Mouse (Mus musculus) gastrocnemius, postnatal 4 days (tissue): Measurements from ENCODE around the gene Eprs. TPM values are rescaled to one million over a fixed set of nuclear protein-coding genes. Genes with fewer than 3 reads are reported as not detected.

Experiments used
- DNase-seq, 2 experiments: peaks; one replicate each; pipeline ENCODE4 v3.0.0; 2021 to 2022; ENCODE audit warnings: low spot score in 2 of 2, mixed read lengths in 2 of 2
- microRNA-seq: library from miRNA; unstranded; fragments of <30 nt; microRNA quantifications from one replicate; pipeline ENCODE4 v1.2.0, GENCODE M21; 2021
- total RNA-seq, 2 experiments: library from RNA; stranded (reverse); gene quantifications; 2 replicates each; pipeline ENCODE4 v1.2.3; 2021

The Eprs gene
- total RNA-seq, 2 experiments from 2014 or later = 104 to 109 TPM

DNA sequence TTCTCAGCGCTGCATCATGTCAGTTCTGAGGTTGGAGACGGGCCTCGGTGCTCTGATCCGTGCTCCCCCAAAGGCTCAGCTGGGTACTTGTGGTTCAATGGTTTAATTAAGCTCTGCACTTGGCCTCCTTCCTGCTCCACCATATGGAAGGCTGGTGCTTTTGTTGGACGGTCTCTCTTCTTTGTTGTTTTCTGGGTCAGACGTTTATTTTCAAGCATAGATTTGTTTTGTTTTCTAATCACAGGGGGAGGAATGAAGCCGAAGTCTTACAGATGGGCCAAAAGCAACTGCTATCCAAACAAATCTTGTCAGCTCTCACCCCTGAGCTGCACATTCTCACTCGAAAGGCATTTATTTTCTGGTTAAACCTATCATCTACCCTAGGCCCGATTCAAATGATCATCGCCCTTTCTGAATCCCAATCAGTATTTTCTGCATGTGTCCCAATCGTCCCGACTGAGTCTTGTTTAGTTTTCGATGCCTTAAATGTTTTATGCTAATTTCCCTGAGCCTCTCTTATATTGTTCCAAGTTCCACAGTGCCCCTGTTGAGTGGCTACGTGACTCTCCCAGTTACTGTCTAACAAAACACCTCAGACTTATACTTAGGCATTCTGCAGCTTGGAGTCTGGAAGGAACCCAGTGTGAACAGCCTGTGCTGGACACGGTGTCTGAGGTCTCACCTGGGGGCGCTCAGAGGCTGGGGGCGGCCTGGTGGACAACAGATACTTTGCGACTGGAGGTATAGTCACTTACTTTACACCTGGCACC is 79.0 kb downstream of the Eprs start:
- no peak for DNase-seq

DNA sequence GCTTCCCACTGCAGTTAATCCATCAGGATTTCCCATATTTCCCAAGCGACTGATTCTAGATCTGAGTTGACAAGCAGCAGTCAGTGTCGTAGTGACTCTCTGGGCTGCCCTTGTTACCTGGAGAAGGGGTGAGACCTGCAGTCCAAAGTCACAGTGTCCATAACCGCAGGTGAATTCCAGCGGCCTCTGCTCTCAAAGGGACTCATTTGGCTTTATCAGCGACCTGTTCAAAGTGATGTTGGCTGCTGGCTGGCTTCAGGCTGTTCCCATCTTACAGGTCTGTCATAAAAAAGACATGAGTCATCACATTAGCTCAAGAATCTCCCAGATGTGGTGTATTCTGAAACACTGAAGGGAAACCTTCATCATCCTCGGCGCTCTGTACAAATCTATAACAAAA is 86.1 kb downstream of the Eprs start:
- DNase-seq = no peak

DNA sequence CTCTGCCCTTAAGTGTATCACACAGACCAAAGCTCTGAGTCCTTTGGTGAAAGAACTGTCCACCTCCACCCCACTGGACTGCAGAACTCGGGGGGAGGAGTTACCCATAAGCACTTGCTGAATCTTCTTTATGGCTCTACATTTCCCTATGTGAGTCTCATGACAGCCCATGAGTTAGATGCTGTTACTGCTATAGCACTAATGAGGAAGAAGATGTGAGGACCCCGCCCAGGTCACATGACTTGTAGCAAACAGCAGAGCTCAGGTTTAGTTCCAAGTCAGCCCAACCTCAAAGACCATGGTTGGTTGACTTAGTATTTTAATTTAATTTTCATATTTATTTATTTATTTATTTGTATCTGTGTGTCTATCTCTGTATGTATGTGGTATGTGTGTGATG is 86.9 kb downstream of the Eprs start:
- DNase-seq = no peak

DNA sequence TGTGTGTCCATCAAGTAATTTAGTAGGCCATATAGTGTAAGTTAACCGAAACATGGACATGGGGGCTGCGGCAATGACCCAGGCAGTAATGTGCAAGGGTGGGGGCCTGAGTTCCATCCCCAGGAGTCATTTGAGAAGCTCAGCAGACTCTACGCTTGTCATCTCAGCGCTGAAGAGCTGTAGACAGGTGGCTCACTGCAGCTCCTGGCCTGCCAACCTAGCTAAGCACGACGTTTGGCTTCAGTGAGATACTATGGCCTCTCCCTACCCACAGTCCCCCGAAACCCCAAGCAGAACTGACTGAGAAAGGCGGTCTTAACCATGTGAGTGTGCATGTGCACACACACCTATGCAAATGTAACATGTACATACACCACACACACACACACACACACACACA is 88.2 kb downstream of the Eprs start:
- no peak for DNase-seq

DNA sequence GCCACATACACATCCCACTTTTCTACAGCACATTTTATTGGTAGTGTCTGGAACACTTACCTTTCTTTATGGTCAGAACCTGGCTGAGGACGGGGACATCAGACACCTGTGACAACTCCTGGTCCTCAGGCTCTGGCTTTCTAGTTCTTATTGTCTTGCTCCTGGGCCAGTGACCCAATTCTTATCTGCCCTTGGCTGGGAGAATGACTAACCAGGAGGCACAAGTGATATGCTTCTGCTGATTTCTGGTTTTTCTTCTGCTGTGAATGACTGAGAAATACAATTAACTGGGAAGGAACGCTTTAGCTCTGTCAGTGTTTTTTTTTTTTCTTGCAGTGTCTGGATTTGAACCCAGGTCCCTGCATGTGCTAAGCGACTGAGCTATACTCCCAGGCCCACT is 88.7 kb downstream of the Eprs start:
- no peak for DNase-seq

DNA sequence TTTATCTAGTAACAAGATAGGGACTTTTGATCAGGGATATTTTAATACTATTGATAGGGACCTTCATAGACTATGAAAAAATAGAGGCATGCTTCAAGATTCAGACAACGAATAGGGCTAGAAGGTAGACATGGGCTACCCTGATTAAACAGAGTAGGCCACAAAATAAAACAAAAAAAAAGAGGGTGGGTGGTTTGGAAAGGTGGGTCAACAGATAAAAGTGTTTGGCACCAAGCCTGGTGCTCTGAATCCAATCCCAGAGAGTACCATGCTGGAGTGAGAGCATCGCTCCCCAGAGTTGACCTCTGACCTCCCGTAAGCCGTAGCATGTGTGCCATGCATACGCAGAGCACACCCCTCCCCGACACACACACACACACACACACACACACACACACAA is 89.6 kb downstream of the Eprs start:
- DNase-seq = no peak

DNA sequence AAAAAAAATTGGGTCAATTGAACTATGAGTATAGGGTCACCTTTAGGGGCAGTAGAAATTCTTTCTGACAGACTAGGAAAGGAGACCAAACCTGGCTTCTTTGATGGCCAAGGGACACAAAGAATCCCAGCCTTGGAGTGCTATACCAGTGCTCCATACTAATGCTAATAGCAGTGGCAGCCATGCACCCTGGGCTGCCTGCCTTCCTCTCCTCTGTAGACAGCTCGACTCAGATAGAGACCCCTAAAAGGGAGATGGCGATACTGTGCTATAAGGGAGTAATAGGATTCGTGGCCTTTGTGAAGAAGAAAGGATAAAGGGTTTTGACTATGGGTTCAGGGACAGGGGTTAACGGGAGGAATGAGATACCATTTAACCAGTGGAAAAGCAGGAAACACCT is 91.3 kb downstream of the Eprs start:
- DNase-seq = no peak

DNA sequence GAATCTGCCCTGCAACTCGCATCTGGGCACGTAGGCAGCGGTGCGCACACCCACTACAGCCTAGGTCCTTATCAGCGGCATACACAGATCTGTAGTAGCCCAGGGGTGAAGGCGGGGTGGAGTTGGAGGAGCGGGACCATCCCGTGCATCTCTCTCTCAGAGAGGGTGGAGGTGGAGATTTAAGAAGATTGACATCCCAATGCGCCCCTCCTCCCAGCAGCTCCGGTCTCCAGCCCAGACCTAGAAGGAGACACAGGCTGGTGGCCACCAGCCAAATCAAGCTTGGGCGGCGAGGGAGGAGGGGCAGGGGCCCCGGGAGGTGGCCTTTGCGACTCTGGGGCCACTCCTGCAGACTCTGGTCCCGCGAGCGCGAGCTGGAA is 91.7 kb downstream of the Eprs start, which contains the start of gene Slc30a10:
Slc30a10 (plus strand) TSS at position 274 of the 380 bp plus-strand sequence.
- DNase-seq = peak; percentile 18 to 28

DNA sequence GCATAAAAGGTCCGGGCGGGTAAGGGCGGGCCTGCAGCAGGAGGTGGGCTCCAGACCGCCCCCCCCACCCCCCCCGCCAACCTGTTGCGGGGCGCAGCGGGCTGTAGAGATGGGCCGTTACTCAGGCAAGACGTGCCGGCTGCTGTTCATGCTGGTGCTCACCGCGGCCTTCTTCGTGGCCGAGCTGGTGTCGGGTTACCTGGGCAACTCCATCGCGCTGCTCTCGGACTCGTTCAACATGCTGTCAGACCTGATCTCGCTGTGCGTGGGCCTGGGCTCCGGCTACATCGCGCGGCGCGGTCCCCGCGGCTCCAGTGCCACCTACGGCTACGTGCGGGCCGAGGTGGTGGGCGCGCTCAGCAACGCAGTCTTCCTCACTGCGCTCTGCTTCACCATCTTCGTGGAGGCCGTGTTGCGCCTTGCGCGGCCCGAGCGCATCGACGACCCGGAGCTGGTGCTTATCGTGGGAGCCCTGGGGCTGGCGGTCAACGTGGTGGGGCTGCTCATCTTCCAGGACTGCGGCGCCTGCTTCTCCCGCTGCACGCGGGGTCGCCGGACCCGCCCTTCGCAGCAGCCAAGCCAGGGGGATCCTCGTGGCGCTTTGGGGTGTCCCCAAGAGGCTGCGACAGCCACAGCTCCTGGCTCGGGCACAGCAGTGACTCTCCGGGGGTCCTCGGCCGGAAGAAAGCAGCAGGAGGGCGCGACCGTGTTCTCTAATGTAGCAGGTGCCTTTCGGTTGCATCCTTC is 92.3 kb downstream of the Eprs start:
- DNase-seq = peak; percentile 19 to 32

DNA sequence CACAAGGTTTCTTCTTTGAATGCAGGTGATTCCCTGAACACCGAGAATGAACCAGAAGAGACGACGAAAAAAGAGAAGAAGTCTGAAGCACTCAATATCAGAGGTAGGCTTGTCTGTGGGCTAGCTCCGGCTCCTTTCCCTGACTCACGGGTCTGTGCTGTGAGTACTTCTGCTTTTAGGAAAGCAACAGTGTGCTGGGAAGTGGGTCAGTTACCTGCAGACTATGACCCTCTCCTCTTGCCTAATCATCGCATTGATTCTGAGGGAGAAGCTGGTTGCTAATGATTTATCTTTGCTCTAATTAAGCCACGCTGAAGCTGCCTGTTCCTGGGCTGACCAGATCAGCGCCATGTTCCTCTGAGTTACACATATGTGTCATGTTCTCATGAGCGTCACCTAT is 93.5 kb downstream of the Eprs start:
- DNase-seq = no peak

DNA sequence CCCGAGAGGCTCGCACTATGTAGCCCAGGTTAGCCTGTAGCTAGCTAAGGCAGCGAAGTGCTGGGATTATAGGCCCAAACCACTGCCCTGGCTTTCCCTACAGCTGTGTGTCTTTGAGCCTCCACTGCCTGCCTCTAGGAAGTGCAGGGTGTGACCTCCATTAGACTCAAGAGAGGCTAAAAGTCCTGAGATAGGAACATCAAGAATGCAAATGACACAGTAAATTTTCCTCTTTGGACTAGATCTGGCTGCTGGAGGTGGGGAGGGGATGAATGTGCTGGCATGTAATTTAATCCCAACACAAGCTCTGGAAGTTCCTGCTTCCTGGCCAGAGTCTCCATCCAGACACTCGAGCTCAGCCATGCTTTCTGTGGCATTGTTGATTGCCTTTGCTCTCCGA is 97.3 kb downstream of the Eprs start:
- no peak for DNase-seq

DNA sequence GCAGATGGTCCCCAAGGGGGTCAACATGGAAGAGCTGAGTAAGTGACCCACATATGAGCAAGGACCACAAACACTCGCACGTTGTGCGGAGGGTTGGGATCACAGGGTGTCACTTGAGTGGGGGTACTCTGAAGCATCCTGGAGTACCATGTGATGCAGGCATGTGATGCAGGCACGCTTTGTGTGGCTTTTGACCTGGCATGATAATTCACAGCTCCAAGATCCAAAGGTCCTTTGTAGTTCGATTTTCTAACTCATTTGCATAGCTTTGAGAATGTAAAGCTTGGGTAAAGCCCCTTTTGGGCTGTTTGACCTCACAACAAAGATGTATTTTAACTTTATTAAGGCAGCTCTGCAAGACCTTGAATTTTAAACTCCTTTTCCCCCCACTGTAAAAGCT is 100.0 kb downstream of the Eprs start:
- DNase-seq = no peak

DNA sequence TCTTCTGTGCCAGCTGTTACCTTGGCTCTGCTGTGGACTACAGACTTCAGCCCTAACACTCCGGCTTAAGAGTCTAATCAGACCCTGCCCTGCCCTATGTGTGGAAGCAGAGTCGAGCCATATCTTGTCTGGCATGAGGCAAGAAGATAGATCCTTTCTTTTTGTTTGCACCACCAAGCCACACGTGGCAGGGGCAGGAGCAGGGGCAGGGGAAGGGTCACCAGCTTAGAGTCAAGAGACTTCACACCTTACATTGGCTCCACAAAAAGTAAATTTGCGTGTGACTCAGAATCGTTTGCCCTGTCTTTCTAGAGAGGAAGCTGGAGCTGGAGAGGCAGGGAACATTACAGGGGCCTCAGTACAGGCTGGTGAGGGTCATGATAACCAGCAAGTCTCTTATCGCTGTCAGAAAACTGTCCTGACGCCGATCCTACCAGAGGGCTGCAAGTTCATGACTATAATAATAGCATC is 106.7 kb downstream of the Eprs start:
- no peak for DNase-seq

DNA sequence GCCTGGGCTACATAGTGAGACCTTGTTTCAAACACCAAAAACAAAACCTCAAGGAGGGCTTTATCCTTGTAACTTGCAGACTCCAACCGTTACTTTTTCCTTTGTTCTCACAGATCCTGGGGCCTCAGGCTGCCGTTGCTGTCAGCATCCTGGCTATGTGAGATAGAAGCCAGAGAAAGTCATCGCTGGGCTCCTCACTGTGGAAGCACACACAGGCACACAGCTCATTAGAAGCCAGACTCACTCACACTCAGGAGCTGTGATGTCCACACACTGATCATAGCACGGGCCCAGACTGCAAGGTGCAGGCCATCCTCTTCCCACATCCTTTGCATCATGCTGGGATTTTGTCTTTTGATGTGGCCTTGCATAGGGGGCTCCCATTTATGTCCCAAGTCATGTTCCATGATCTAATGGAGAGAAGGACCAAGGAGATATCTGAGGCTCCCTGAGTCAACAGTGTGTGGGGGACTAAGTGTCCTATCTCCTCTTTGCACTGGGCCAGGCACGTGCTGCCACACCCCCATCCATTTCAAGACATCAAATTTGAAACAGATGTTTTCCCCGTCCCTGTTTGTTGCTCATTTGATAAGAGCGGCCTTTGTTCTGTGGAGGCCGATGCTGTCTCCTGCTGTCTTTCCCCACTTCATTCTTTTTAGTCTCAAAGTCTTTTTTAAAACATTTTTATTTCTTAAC is 109.3 kb downstream of the Eprs start:
- no peak for DNase-seq

DNA sequence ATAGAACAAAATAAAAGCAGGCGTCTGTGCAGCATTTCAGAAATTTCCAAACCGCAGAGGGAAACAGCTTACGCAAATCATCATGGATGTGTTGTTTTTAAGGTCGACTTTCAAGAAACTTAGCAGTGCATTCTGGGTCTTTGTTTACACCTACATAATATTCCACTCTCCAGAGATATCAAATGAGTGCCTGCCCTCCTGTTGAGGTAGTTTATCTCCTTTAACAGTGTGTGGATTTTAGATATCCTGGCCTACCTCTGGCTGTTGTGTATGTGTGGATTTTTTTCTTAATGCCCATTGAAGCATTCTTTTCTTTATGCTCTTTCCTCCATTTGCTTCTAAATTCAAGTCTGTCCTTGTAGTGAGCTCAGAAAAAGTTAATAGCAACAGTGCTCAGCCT is 109.9 kb downstream of the Eprs start:
- DNase-seq = no peak

- DNase-seq = no peak
These were observed 110.6 kb downstream of the Eprs start for GRCm38 (mm10) chr1:185473437-185473836.

Small RNA genes lying within 50 kb of the gene (microRNA-seq; reads per million reads assigned to microRNA genes)
- gene Mir194-1 = not detected
- 1.1 reads per million for gene Mir215

Other genes with a start within 250 kb of the Eprs start
- gene Rab3gap2, start 158.9 kb upstream of the Eprs start, total RNA-seq = 10 to 100 TPM; 29.3 to 30.3 TPM
- 10 to 100 TPM; 49.3 to 52.6 TPM for gene Iars2, start 33.6 kb upstream of the Eprs start, total RNA-seq
- 10 to 100 TPM; 20.9 to 25.6 TPM for gene Bpnt1, start 30.9 kb upstream of the Eprs start, total RNA-seq
- under 1 TPM; 0.10 to 0.41 TPM for gene Slc30a10, start 91.8 kb downstream of the Eprs start, total RNA-seq